Mouse (Mus musculus) cortical plate, adult 2 months (tissue): ENCODE results near the gene Sbk3.

ENCODE experiments used
- CTCF ChIP-seq: fragments of 200-500 bp; IDR thresholded peaks from 2 replicates; pipeline ENCODE4 v1.5.1; 2011; ENCODE audit warnings: mild to moderate bottlenecking, control low read depth, low read length; ENCODE audit not compliant: insufficient read depth; ENCODE audit errors: extremely low read depth
- POLR2A ChIP-seq: fragments of 200-500 bp; IDR thresholded peaks from 2 replicates; pipeline ENCODE4 v1.6.1; 2011; ENCODE audit warnings: mild to moderate bottlenecking, low read length, control low read depth; ENCODE audit not compliant: insufficient read depth; ENCODE audit errors: extremely low read depth

DNA sequence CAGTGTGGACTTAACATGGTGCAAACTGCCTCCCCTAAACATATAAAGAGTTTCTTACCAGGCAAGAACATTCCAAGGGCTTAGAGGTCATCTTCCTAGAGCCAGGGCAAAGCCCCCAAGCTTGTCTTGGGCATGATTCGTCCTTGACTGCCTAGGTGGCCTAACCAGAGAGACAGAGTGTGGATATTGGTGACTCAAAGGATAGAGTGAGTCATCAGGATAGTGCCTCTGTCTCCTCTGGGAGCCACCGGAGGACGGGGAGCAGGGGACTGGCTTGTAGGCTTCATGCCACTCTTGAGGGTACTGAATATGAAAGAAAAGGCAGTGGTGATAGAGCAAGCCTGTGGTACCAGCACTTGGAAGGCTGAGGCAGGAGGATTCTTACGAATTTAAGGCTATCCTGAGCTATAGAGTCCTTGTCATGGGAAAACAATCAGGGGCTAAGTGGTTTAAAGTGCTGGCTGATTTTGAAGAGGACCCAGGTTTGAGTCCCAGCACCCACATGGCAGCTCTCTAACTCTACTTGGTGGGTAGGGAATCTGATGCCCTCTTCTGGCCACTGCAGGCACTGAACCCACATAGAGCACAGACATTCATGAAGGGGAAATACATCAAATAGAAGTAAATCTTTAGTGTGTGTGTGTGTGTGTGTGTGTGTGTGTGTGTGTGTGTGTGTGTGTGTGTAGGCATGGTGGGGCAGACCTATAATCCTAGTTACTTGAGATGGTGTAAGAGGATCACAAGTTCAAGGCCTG lies 36.6 kb downstream of the Sbk3 start:
- no peak for TF ChIP-seq CTCF
- TF ChIP-seq POLR2A, result no peak
